11 mouse cellular contexts compared by ENCODE assay signal in genomic region chr5:39417121-39417844, GRCm38 (mm10).
DNase-seq lines count a peak whose midpoint lies in the region; ATAC-seq and TF ChIP-seq lines count a peak whose summit lies in the region.
"Had no signal": no experiment of that assay in that cellular context is flagged by ENCODE, and none has a peak within 500 bp of the region (broad histone marks: within the 10 kb centered on the region; RNA-seq: fewer than 3 reads in every experiment).

No protein-coding gene starts in this region.

- H3K4me2 ChIP-seq in limb, embryonic 14.5 days (replicated peaks; ENCODE audit: low read depth, low read length, severe bottlenecking) = no peak overlapping the region
- no peak overlapping the region for H3K4me2 ChIP-seq in kidney, embryonic 16.5 days (replicated peaks; ENCODE audit: low read depth, low read length)
- H3K4me2 ChIP-seq: embryonic facial prominence, embryonic 12.5 days; heart, embryonic 13.5 days had no signal

- H3K36me3 ChIP-seq in limb, embryonic 14.5 days (ENCODE audit: control insufficient read depth, insufficient read depth, low read length) = no peaks in the 10 kb centered on the region
- H3K36me3 ChIP-seq in kidney, embryonic 16.5 days (ENCODE audit: insufficient read depth, low read length) = no peaks in the 10 kb centered on the region
- H3K36me3 ChIP-seq: embryonic facial prominence, embryonic 12.5 days; heart, embryonic 13.5 days had no signal

- TF ChIP-seq POLR2A in cerebellum, adult 2 months (IDR thresholded peaks at IDR 0.05; ENCODE audit: borderline replicate concordance, insufficient read depth, low read length) = no peak
- TF ChIP-seq POLR2A in limb, embryonic 14.5 days (IDR thresholded peaks at IDR 0.05; ENCODE audit: borderline replicate concordance, extremely low read depth, insufficient read depth, insufficient read length) = no peak

- no peak overlapping the region for H3K4me3 ChIP-seq in cerebellum, adult 2 months (replicated peaks; ENCODE audit: insufficient read depth, low read depth, low read length)
- no peak overlapping the region for H3K4me3 ChIP-seq in limb, embryonic 14.5 days (replicated peaks; ENCODE audit: low read length)
- no peak overlapping the region for H3K4me3 ChIP-seq in kidney, embryonic 16.5 days (ENCODE audit: low read length)
- H3K4me3 ChIP-seq: embryonic facial prominence, embryonic 12.5 days; heart, embryonic 13.5 days; myocyte had no signal

- H3K4me1 ChIP-seq in cerebellum, adult 2 months (ENCODE audit: control insufficient read depth, insufficient read depth, low read length) = peaks cover 13% of the 10 kb centered on the region
- peaks cover 11% of the 10 kb centered on the region for H3K4me1 ChIP-seq in limb, embryonic 14.5 days (ENCODE audit: control insufficient read depth, insufficient read depth, low read length)
- no peaks in the 10 kb centered on the region for H3K4me1 ChIP-seq in kidney, embryonic 16.5 days (ENCODE audit: insufficient read depth, low read length)
- H3K4me1 ChIP-seq: embryonic facial prominence, embryonic 12.5 days; heart, embryonic 13.5 days had no signal

- H3K9ac ChIP-seq in limb, embryonic 14.5 days (ENCODE audit: low read depth, low read length, severe bottlenecking) = no peak overlapping the region
- H3K9ac ChIP-seq in kidney, embryonic 16.5 days (replicated peaks; ENCODE audit: low read length) = no peak overlapping the region
- H3K9ac ChIP-seq: embryonic facial prominence, embryonic 12.5 days; heart, embryonic 13.5 days had no signal

- H3K9me3 ChIP-seq in limb, embryonic 14.5 days (ENCODE audit: control insufficient read depth, low read length) = no peaks in the 10 kb centered on the region
- no peaks in the 10 kb centered on the region for H3K9me3 ChIP-seq in kidney, embryonic 16.5 days (ENCODE audit: low read length)
- H3K9me3 ChIP-seq: embryonic facial prominence, embryonic 12.5 days; heart, embryonic 13.5 days had no signal

- DNase-seq in cerebellum, adult 2 months = peak; percentile 18 to 63
- peak; percentile 46 for DNase-seq in Muller cell, postnatal 12 days (ENCODE audit: inconsistent ontology term)
- DNase-seq in layer of hippocampus, adult 11-12 months (ENCODE audit: low spot score) = peak; percentile 58
- DNase-seq in limb, embryonic 14.5 days (ENCODE audit: low spot score) = peak; percentile 86
- DNase-seq in adrenal gland, postnatal 14 days = no peak
- DNase-seq in MN1 (ENCODE audit: low spot score) = no peak

- ATAC-seq in cerebellum, adult (ENCODE audit: insufficient number of reproducible peaks, low FRiP score, low TSS enrichment) = no peak
- peak; percentile 87 for ATAC-seq in limb, embryonic 14.5 days (ENCODE audit: low FRiP score, low read depth)
- ATAC-seq in kidney, embryonic 16.5 days (ENCODE audit: low FRiP score, low TSS enrichment) = no peak

- H3K27me3 ChIP-seq in cerebellum, adult 2 months (ENCODE audit: control insufficient read depth, insufficient read depth, low read length) = no peaks in the 10 kb centered on the region
- H3K27me3 ChIP-seq in limb, embryonic 14.5 days (ENCODE audit: control insufficient read depth, insufficient read depth, low read length) = no peaks in the 10 kb centered on the region
- H3K27me3 ChIP-seq in kidney, embryonic 16.5 days (ENCODE audit: insufficient read depth, low read length) = no peaks in the 10 kb centered on the region
- H3K27me3 ChIP-seq: embryonic facial prominence, embryonic 12.5 days; heart, embryonic 13.5 days had no signal

- no peak overlapping the region for H3K27ac ChIP-seq in cerebellum, adult 2 months (ENCODE audit: insufficient read depth, low read length)
- H3K27ac ChIP-seq in limb, embryonic 14.5 days (replicated peaks; ENCODE audit: low read depth, low read length) = no peak overlapping the region
- no peak overlapping the region for H3K27ac ChIP-seq in kidney, embryonic 16.5 days (ENCODE audit: low read length)
- H3K27ac ChIP-seq: embryonic facial prominence, embryonic 12.5 days; heart, embryonic 13.5 days had no signal

- WGBS in cerebellum, adult 2 months = 45% methylated on average over 11 of the region's 11 CpGs
- WGBS in limb, embryonic 14.5 days = 52% methylated on average over 11 of the region's 11 CpGs
- WGBS in kidney, embryonic 16.5 days = 71% methylated on average over 11 of the region's 11 CpGs

- TF ChIP-seq CTCF in cerebellum, adult 2 months (IDR thresholded peaks at IDR 0.05; ENCODE audit: borderline replicate concordance, insufficient read depth, low read depth, low read length) = no peak

Comparison
In these comparisons a context has a peak if more than half of its experiments do, and no peak if none do; other contexts are left out.
1. DNase-seq: peak in cerebellum, adult 2 months (2 of 2), Muller cell, postnatal 12 days (single experiment), layer of hippocampus, adult 11-12 months (single experiment) and limb, embryonic 14.5 days (single experiment); none in adrenal gland, postnatal 14 days (single experiment) and MN1 (single experiment).